Mouse (Mus musculus): ENCODE results near the gene Mthfr. TPM values are rescaled to one million over a fixed set of nuclear protein-coding genes. Genes with fewer than 3 reads are reported as not detected.

Gene Mthfr
- total and polyA plus RNA-seq, 3 experiments = 7.4 to 15.5 TPM; not detected in 1

DNA sequence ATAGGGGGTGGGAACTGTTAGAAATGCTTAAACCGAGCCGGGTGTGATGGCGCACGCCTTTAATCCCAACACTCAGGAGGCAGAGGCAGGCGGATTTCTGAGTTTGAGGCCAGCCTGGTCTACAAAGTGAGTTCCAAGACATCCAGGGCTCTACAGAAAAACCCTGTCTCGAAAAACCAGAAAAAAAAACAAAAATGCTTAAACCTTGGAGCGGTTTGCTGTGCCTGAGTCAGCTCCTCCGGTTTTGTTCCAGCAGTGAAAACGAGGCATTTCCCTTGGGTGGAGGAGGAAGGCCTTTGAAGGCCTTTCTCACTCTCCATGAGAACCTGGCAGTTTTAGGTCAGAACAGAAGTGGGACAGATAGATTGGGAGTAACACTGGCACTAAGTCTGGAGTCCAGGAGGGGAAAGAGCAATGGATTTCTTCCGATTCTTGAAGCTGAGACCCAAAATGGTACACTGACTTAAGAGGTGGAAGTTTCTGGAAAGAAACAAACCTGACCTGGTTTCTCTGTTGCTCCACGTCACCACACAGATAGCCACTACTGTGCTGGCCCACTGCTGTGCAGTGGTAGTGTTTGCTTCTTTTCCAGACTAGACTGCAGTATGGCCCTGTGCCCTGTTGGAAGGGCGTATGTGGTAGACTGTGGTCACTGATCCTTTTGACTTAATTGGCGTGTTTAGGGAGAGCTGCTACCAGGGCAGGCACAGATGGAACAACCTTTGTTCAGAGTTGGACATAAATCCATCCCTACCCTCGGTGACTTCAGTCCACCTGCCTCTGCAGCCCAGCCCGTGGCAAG is 1.4 kb downstream of the Mthfr start:
- H3K36me3 ChIP-seq (ENCODE audit: control insufficient read depth in 1 of 2, insufficient read depth in 2 of 2, low read length in 2 of 2) = peaks cover 0 to 15% of the 10 kb centered on the region in 2 experiments; a peak in 2 of 4 replicates
- TF ChIP-seq CTCF (IDR thresholded peaks at IDR 0.05 in 2 of 3, conservative IDR thresholded peaks at IDR 0.05 in 1 of 3; ENCODE audit: control insufficient read depth in 1 of 3, insufficient read depth in 1 of 3, low read depth in 2 of 3, low read length in 3 of 3, poor library complexity in 1 of 3, severe bottlenecking in 1 of 3) = no peak
- no peak for TF ChIP-seq MXI1 (IDR thresholded peaks at IDR 0.05; ENCODE audit: low read depth, low read length)
- TF ChIP-seq SMC3 (IDR thresholded peaks at IDR 0.05; ENCODE audit: low read depth, low read length) = no peak
- no peak for TF ChIP-seq KAT2A (conservative IDR thresholded peaks at IDR 0.05; ENCODE audit: low read depth, low read length)
- TF ChIP-seq RCOR1 (IDR thresholded peaks at IDR 0.05; ENCODE audit: low read depth, low read length) = no peak
- no peak for TF ChIP-seq RAD21 (IDR thresholded peaks at IDR 0.05; ENCODE audit: low read depth, low read length)
- TF ChIP-seq NRF1 (IDR thresholded peaks at IDR 0.05; ENCODE audit: insufficient read depth, low read depth, low read length, poor library complexity, severe bottlenecking) = no peak
- no peak for TF ChIP-seq MAX (IDR thresholded peaks at IDR 0.05; ENCODE audit: low read length)
- TF ChIP-seq MYC (IDR thresholded peaks at IDR 0.05; ENCODE audit: low read depth, low read length) = no peak
- TF ChIP-seq SIN3A (IDR thresholded peaks at IDR 0.05; ENCODE audit: low read length) = no peak
- no peak for TF ChIP-seq ZC3H11A (IDR thresholded peaks at IDR 0.05; ENCODE audit: low read depth, low read length)
- no peak for DNase-seq (ENCODE audit: low read depth, low spot score)
- no peaks in the 10 kb centered on the region for H3K9me3 ChIP-seq (replicated peaks; ENCODE audit: insufficient read depth, low read length)
- peaks cover 11% of the 10 kb centered on the region for H3K79me2 ChIP-seq (ENCODE audit: control insufficient read depth, insufficient read depth, low read length, poor library complexity)
- H3K9ac ChIP-seq (ENCODE audit: control insufficient read depth, low read depth, low read length, poor library complexity, severe bottlenecking) = peak overlapping the region; percentile 81
- peaks cover 0 to 27% of the 10 kb centered on the region in 2 experiments; a peak in 3 of 4 replicates for H3K4me1 ChIP-seq (ENCODE audit: control insufficient read depth in 1 of 2, insufficient read depth in 2 of 2, low read length in 2 of 2)
- no peak overlapping the region for H3K27ac ChIP-seq (ENCODE audit: control insufficient read depth, low read depth, low read length)
- peak overlapping the region; percentile 80 to 82 for H3K4me3 ChIP-seq (ENCODE audit: control insufficient read depth in 1 of 2, insufficient read depth in 1 of 2, low read depth in 2 of 2, low read length in 2 of 2)
- H3K27me3 ChIP-seq (ENCODE audit: control insufficient read depth in 1 of 2, insufficient read depth in 2 of 2, low read length in 2 of 2) = no peaks in the 10 kb centered on the region

- H3K9me3 ChIP-seq (replicated peaks; ENCODE audit: insufficient read depth, low read length) = no peaks in the 10 kb centered on the region
- no peak overlapping the region; the same call in 1 of the 2 replicates for H3K9ac ChIP-seq (ENCODE audit: control insufficient read depth, low read depth, low read length, poor library complexity, severe bottlenecking)
- no peak overlapping the region for H3K27ac ChIP-seq (ENCODE audit: control insufficient read depth, low read depth, low read length)
- no peak for TF ChIP-seq ELF1 (IDR thresholded peaks at IDR 0.05; ENCODE audit: low read depth, low read length)
- TF ChIP-seq UBTF (IDR thresholded peaks at IDR 0.05; ENCODE audit: borderline replicate concordance, insufficient read depth, low read depth, low read length) = no peak
- no peak for TF ChIP-seq SMC3 (IDR thresholded peaks at IDR 0.05; ENCODE audit: low read depth, low read length)
- TF ChIP-seq E2F4 (IDR thresholded peaks at IDR 0.05; ENCODE audit: borderline replicate concordance, low read depth, low read length) = no peak
- TF ChIP-seq GABPA (IDR thresholded peaks at IDR 0.05; ENCODE audit: low read depth, low read length) = no peak
- TF ChIP-seq RAD21 (IDR thresholded peaks at IDR 0.05; ENCODE audit: low read depth, low read length) = no peak
- no peak for TF ChIP-seq POLR2AphosphoS2 (IDR thresholded peaks at IDR 0.05; ENCODE audit: low read length)
- no peak for TF ChIP-seq MAZ (IDR thresholded peaks at IDR 0.05; ENCODE audit: low read depth, low read length)
- TF ChIP-seq EP300 (IDR thresholded peaks at IDR 0.05; ENCODE audit: low read depth in 1 of 2, low read length in 2 of 2) = no peak
- no peak for TF ChIP-seq MXI1 (IDR thresholded peaks at IDR 0.05; ENCODE audit: low read depth, low read length)
- no peak for TF ChIP-seq MYC (IDR thresholded peaks at IDR 0.05; ENCODE audit: low read depth, low read length)
- TF ChIP-seq USF2 (IDR thresholded peaks at IDR 0.05; ENCODE audit: borderline replicate concordance in 1 of 2, insufficient read depth in 1 of 2, low read depth in 1 of 2, low read length in 2 of 2) = no peak
- no peak for TF ChIP-seq MEF2A (IDR thresholded peaks at IDR 0.05; ENCODE audit: extremely low read depth, insufficient replicate concordance, low read depth, low read length, poor library complexity, severe bottlenecking)
- TF ChIP-seq POLR2A (IDR thresholded peaks at IDR 0.05; ENCODE audit: control insufficient read depth in 1 of 2, insufficient read depth in 1 of 2, low read depth in 1 of 2, low read length in 2 of 2, poor library complexity in 1 of 2) = no peak
- no peak for TF ChIP-seq BHLHE40 (IDR thresholded peaks at IDR 0.05; ENCODE audit: borderline replicate concordance, low read depth, low read length)
- TF ChIP-seq CTCF (IDR thresholded peaks at IDR 0.05 in 2 of 3, conservative IDR thresholded peaks at IDR 0.05 in 1 of 3; ENCODE audit: control insufficient read depth in 1 of 3, insufficient read depth in 1 of 3, low read depth in 2 of 3, low read length in 3 of 3, poor library complexity in 1 of 3, severe bottlenecking in 1 of 3) = no peak
- no peak for TF ChIP-seq CHD1 (IDR thresholded peaks at IDR 0.05; ENCODE audit: low read depth, low read length)
- no peaks in the 10 kb centered on the region for H3K27me3 ChIP-seq (ENCODE audit: control insufficient read depth in 1 of 2, insufficient read depth in 2 of 2, low read length in 2 of 2)
- peaks cover 0 to 24% of the 10 kb centered on the region in 2 experiments; a peak in 2 of 4 replicates for H3K36me3 ChIP-seq (ENCODE audit: control insufficient read depth in 1 of 2, insufficient read depth in 2 of 2, low read length in 2 of 2)
- peak; percentile 46 for DNase-seq (ENCODE audit: low read depth, low spot score)
- H3K4me1 ChIP-seq (ENCODE audit: control insufficient read depth in 1 of 2, insufficient read depth in 2 of 2, low read length in 2 of 2) = peaks cover 7 to 36% of the 10 kb centered on the region in 2 experiments
- H3K79me2 ChIP-seq (ENCODE audit: control insufficient read depth, insufficient read depth, low read length, poor library complexity) = peaks cover 11% of the 10 kb centered on the region
- H3K4me3 ChIP-seq (ENCODE audit: control insufficient read depth in 1 of 2, insufficient read depth in 1 of 2, low read depth in 2 of 2, low read length in 2 of 2) = no peak overlapping the region
Observed at GRCm38 (mm10) chr4:148040933-148041610, 2.2 kb downstream of the Mthfr start.
